Mouse (Mus musculus) ovary, adult 18-20 months (tissue): ENCODE measurements at regions not wholly inside any gene's neighbourhood (a gene's known extent, or its start where the extent isn't known, plus 50 kb on each side); places are given as distances from the start of the nearest gene placed in this dataset.
"Not testable (repeated sequence)": the region's sequence is repeated elsewhere in the genome, so short reads cannot be mapped to it uniquely, and the experiment has no call there.

Source experiments
- DNase-seq: peaks from one replicate; pipeline ENCODE4 v3.0.0; 2022; ENCODE audit warnings: low spot score, mixed read lengths

- not testable (repeated sequence) for DNase-seq
These were observed 77.5 kb downstream of the Gm15319 start for GRCm38 (mm10) chr8:20285523-20285922.

DNA sequence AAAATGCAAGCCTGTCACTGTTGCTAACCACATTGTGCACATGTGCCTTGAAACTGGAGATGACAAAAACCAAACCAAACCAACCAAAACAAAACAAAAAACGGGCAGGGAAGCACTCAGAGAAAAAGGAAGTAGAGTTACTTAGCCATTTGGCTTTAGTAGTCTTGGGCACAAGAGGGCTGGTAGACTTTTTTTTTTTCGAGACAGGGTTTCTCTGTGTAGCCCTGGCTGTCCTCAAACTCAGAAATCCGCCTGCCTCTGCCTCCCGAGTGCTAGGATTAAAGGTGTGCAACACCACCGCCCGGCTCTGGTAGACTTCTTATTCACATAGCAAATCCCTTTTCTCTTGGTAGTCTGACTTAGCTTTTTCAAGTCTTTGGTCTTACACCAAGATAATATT is 78.2 kb downstream of the Gm15319 start:
- DNase-seq: peak; percentile 11

DNA sequence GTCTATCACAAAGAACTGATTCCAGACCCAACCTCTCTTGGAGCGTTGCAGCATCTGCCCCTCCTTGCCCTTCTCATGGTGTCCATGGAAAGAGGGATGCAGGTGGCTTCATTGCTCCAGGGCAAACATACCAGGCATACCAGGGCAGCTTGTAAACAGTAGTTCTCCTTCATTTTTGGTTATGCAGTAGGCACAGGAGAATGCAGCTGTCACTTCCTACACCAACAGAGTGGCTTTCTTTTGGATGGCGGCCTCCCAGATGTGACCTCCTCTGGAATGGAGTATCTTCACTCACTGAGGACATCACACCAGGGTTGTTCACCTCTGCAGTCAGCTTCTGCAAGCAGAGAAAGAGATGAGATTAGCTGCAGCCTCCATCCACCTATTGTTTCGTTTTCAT is 79.9 kb downstream of the Gm15319 start:
- DNase-seq: peak; percentile 4

GRCm38 (mm10) chr8:20281201-20281887 is 81.7 kb downstream of the Gm15319 start:
- DNase-seq: not testable (repeated sequence)

DNA sequence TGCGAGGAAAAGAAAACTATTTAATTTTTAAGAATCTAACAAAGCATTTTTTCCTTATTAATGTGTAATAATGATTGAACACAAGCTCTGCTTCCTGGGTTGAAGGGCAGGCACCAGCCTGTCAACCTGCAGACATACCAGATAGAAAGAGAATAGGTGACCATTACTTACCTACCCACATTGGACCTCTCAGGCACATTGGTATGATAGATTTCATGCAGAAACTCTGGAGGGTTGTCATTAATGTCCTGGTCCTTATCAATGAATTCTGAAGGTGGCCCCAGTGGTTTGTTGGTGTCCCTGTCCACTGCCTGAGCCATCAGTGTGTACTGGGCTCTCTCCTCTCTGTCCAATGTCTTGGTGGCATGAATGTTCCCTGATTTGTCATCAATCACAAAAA is 85.3 kb downstream of the Gm15319 start:
- DNase-seq: not testable (repeated sequence)

DNA sequence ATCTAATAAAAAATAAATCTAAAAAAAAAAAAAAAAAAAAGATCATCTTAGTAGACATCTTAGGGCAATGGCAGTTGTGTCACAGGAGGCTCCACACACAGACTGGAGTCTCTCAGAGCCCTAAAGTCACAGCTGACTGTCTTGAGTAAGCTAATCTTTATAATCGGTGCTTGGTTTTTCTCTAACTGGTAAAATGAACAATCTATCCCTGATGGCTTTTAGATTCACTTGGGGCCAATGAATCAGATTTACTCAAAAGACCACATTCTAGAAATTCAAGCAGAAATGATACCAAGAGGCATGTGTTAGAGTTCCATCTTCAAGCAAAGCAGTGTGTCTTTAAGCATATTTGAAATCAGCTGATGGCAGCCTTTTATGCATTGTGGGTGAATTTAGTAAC is 86.3 kb downstream of the Gm15319 start:
- DNase-seq: not testable (repeated sequence)

DNA sequence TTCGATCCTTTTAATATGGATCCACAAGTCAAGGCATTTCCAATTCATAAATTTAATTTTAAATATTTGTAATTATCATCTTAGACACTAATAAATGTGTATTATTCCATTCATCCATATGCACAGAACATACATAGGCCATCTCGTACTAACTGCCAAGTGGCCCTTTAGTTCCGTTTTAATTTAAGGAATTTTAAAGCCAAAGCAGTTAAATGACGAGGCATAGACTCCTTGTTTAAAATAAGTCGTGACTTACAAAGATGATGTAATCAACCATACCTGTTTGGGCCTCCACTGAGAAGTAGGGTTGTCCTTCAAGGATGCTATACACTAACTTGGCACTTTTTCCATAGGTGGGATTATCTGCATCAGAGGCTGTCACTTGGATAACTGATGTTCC is 89.2 kb downstream of the Gm15319 start:
- DNase-seq: not testable (repeated sequence)

GRCm38 (mm10) chr8:20267520-20268127 is 95.4 kb downstream of the Gm15319 start:
- DNase-seq: peak; percentile 23

DNA sequence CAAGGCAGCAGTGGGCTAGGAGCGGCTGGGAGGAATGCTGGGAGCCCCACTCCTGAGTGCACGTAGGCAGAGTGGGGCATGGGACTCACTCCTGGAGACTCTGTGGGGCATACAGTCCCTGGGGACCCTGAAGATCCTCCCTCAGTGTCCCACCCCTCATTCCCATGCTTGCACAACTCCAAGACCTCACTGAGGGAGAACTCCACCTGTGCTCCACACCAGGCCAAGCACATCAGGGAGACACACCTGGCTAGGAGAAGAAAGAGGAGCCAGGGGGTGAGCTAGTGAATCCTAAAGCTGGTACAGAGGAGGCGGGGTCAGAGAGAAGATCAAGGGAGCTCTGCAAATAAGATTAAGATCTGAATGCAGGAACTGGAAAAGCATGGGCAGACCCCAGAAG is 96.2 kb downstream of the Gm15319 start:
- peak; percentile 46 for DNase-seq

DNA sequence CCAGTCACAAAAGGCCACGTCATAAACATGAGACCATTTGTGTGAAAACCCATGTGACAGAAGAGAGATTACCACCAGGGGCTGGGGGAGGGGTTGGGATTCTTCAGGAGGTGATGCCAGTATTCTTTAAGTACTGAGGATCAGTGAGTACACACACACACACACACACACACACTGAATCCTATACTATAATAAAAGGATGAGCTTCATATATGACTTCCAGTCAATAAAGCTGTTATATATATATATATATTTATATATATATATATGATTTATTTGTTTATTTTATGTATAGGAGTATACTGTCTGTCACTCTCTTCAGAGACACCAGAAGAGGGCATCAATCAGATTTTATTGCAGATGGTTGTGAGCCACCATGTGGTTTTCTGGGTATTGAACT is 98.4 kb downstream of the Gm15319 start:
- DNase-seq: not testable (repeated sequence)

GRCm38 (mm10) chr8:20264106-20264505 is 98.9 kb downstream of the Gm15319 start:
- DNase-seq: peak; percentile 11

DNA sequence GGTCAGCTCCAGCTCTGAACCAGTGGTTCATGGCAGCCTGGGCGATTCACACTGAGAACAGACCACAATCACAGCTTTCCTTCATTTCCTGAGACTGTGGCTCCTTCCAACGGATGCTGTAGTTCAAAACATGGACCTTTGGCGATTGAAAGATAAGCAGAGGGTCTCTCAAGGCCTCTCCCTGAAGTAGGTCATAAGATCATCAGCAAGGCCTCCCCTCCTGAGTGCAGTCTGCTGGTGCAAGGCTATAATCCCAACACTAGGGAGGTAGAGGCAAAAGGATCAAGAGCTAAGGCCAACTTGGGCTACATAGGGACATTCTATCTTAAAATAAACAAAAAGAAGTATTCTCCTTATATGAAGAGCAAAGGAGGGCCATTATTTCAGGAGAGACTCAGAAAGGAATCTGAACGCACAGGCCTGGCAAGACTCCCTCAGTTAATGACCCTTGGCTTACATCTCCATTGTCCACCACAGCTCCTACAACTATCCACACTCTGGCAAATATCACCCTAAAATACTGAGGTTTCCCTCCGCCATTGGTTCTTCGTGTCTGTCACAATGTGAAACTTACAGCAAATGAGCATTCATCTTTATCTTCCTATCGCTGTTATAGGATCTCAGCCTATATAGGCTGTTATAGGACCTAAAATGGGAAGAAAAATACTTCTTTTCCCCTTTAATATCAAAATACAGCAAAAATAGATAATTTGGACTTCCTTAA is 100.0 kb downstream of the Gm15319 start:
- peak; percentile 33 for DNase-seq

DNA sequence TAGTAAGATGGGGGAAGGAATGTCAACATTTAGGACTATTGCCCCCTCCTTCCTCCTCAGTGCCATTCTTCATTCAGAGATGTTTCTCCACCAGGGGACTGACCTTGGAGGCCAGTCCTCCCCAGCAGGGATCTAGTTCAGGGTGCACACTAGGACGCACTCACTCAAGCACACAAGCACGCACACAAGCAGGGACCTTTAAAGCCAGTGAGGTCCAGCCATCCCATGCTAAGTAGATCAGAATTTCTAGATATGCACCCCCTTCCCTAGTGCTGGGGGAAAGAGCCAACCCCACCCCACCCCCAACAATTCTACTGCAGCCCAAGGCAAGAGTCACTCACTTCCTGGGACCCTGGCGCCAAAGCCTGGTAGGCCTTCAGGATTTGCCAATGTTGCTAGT is 100.8 kb downstream of the Gm15319 start:
- peak; percentile 2 for DNase-seq

GRCm38 (mm10) chr8:20261452-20262181 is 101.4 kb downstream of the Gm15319 start:
- not testable (repeated sequence) for DNase-seq

DNA sequence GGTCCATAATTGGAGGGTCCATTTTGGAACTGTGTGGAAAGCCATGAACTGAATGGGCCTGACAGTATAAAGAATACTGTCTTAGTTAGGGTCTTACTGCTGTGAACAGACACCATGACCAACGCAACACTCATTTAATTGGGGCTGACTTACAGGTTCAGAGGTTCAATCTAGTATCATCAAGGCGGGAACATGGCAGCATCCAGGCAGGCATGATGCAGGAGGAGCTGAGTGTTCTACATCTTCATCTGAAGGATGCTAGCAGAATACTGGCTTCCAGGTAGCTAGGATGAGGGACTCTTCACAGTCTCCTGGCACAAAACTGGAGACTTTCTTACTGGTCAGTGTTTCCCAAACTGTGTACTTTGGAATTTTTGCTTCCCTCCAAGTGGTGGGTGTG is 102.0 kb downstream of the Gm15319 start:
- DNase-seq: peak; percentile 46

DNA sequence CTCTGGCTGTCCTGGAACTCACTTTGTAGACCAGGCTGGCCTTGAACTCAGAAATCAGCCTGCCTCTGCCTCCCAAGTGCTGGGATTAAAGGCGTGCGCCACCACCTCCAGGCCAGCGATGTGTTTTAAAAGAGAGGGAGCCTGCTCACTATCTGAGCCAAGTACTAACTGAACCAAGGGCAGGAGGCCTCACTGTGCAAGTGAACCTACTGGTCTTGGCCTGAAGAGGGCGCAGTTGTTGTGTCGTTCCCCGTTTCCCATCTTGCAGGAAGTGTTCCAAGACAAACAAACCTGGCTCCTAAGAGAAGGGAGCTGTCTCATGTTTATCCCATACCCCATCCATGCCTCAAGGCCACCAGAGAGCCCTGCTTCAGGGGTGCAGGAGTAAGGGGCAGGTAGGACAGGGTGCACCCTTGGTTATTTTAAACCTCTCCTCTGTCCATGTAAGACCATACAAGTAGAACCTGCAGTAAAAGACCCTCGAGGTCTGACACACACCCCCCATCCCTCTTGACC is 102.8 kb downstream of the Gm15319 start:
- DNase-seq: not testable (repeated sequence)

- peak; percentile 6 for DNase-seq
These were observed 103.3 kb downstream of the Gm15319 start for GRCm38 (mm10) chr8:20259662-20260061.
